Mouse (Mus musculus) liver, embryonic 14.5 days (tissue): ENCODE data around the gene Vmac. TPM values are rescaled to one million over a fixed set of nuclear protein-coding genes. Genes with fewer than 3 reads are reported as not detected.

Source experiments
- ATAC-seq: fragments of 200-750 bp; cut with Nextera tagmentation; 2 replicates; pipeline ENCODE4 v1.8.0; 2017; ENCODE audit warnings: moderate number of reproducible peaks, mild to moderate bottlenecking, moderate library complexity; ENCODE audit not compliant: insufficient read depth
- DNase-seq, 3 experiments: peaks; one replicate each; pipeline ENCODE4 v3.0.0-alpha.2; 2012 to 2013; ENCODE audit warnings: low read depth in 3 of 3, low spot score in 3 of 3
- H3K27ac ChIP-seq: fragments of 300-500 bp; sonication (generic); 2 replicates; pipeline ENCODE4 v1.5.1; 2014; ENCODE audit warnings: moderate library complexity, mild to moderate bottlenecking, control low read depth, inconsistent platforms
- H3K27me3 ChIP-seq: fragments of 300-500 bp; sonication (generic); 2 replicates; pipeline ENCODE4 v1.6.1; 2014; ENCODE audit warnings: mild to moderate bottlenecking, low read length, moderate library complexity; ENCODE audit not compliant: control insufficient read depth, insufficient read depth
- H3K36me3 ChIP-seq: fragments of 300-500 bp; sonication (generic); replicated peaks from 2 replicates; pipeline ENCODE4 v1.6.1; 2014; ENCODE audit warnings: low read depth; ENCODE audit not compliant: control insufficient read depth, insufficient read depth
- H3K4me1 ChIP-seq, 2 experiments: fragments of 200-500 bp in 1 of 2; fragments of 300-500 bp in 1 of 2; sonication (generic) in 1 of 2; replicated peaks; 2 replicates each; pipeline ENCODE4 v1.6.1; 2012 to 2014; ENCODE audit warnings: antibody characterized with exemption in 1 of 2, inconsistent platforms in 1 of 2, low read length in 1 of 2; ENCODE audit not compliant: control insufficient read depth in 2 of 2, insufficient read depth in 2 of 2
- H3K4me2 ChIP-seq: fragments of 300-500 bp; sonication (generic); 2 replicates; pipeline ENCODE4 v1.6.1; 2014; ENCODE audit warnings: low read depth, mild to moderate bottlenecking, control low read depth, moderate library complexity
- H3K4me3 ChIP-seq, 2 experiments: fragments of 200-500 bp in 1 of 2; fragments of 300-500 bp in 1 of 2; sonication (generic) in 1 of 2; 2 replicates each; pipeline ENCODE4 v1.5.1; 2012 to 2014; ENCODE audit warnings: low read depth in 2 of 2, low read length in 2 of 2, mild to moderate bottlenecking in 2 of 2, control low read depth in 1 of 2, inconsistent platforms in 1 of 2, moderate library complexity in 1 of 2; ENCODE audit not compliant: insufficient read depth in 1 of 2
- H3K9ac ChIP-seq: fragments of 300-500 bp; sonication (generic); replicated peaks from 2 replicates; pipeline ENCODE4 v1.6.1; 2014; ENCODE audit warnings: mild to moderate bottlenecking, control low read depth, moderate library complexity
- H3K9me3 ChIP-seq: fragments of 300-500 bp; sonication (generic); 2 replicates; pipeline ENCODE4 v1.6.1; 2016; ENCODE audit warnings: low read length, mixed read lengths; ENCODE audit not compliant: control insufficient read depth
- CTCF ChIP-seq: IDR thresholded peaks from 2 replicates; pipeline ENCODE4 v1.5.1; 2016; ENCODE audit warnings: antibody characterized with exemption, low read depth, control low read depth
- EP300 ChIP-seq: IDR thresholded peaks from 2 replicates; pipeline ENCODE4 v1.6.1; 2016; ENCODE audit warnings: antibody characterized with exemption, low read depth
- WGBS: fragments of 180-500 bp; shearing (Covaris S2); extraction: QIAGEN DNeasy Blood & Tissue Kit; methylation state at CpG from one replicate; pipeline ENCODE4 v1.1.7; 2014; ENCODE audit not compliant: insufficient replicate concordance; 5-methylcytosine and 5-hydroxymethylcytosine counted together
- polyA plus RNA-seq, 2 experiments: library from polyadenylated mRNA; depleted of rRNA in 1 of 2; stranded (reverse) in 1 of 2; unstranded in 1 of 2; fragments of >200 nt; fragmentation: Nextera tagmentation in 1 of 2; extraction: Ambion mirVana in 1 of 2; gene quantifications; 2 replicates each; pipeline versions ENCODE4 v1.2.1 to v1.2.3; 2012 to 2014

The Vmac gene
- polyA plus RNA-seq (2012; rRNA removed) (2.8 and 3.3 TPM in 2 replicates), polyA plus RNA-seq (2014; fragmentation: Nextera tagmentation; extraction: Ambion mirVana) (3.1 and 3.2 TPM in 2 replicates)

DNA sequence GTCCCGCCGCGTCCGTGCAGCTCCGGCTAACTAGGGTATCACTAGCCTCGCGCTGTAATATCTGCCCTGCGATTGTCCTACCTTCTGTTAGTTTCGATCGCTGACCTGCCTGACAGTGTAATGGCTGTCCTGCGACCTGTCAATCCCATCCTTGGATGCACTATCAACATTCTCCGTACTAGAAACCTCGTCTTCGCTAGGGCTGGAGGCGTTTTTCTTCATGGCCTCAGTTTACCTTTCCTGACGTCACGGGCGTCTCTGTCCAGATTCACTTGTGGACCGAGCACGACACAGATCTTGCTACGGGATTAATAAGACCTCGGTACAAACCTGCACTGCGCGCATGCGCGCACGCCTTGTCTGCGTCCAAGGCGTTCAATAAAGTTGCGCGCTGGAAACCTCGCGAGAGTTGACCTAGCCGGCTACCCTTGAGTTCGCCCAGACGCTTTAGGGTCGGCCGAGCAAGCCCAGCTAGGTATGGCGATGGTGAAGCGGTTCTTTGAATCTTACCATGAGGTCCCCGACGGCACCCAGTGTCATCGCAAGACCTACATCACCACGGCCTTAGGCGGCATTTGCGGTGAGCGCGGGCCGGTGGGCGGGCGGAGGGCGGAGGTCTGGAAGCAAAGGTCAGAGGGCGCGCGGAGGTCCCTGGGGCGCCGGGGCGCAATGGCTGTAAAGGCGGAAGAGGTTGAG is at the start of gene Vmac, which contains the start of gene Ndufa11:
Gene Vmac, minus strand, starts transcription at position 660 of the 696 bp plus-strand sequence.
Gene Ndufa11, plus strand, starts transcription at position 405 of the 696 bp plus-strand sequence.
- peak within 1 kb of the TSS; percentile 83 for H3K27ac ChIP-seq
- no peaks in the 10 kb centered on the region for H3K27me3 ChIP-seq
- peak within 1 kb of the TSS; percentile 86 for H3K4me2 ChIP-seq
- peaks cover 5 to 9% of the 10 kb centered on the region in 2 experiments; a peak in 3 of 4 replicates for H3K4me1 ChIP-seq
- peaks cover 5% of the 10 kb centered on the region for H3K36me3 ChIP-seq
- TF ChIP-seq EP300 = peak; percentile 78
- no peak for TF ChIP-seq CTCF
- peak within 1 kb of the TSS; percentile 80 for H3K9ac ChIP-seq
- WGBS = under 1% methylated on average over 59 of the region's 59 CpGs
- H3K9me3 ChIP-seq = no peaks in the 10 kb centered on the region
- DNase-seq (peak; percentile 95 to 96 (median 95)), ATAC-seq (peak; percentile 74)
- peak within 1 kb of the TSS; percentile 67 to 86 for H3K4me3 ChIP-seq

DNA sequence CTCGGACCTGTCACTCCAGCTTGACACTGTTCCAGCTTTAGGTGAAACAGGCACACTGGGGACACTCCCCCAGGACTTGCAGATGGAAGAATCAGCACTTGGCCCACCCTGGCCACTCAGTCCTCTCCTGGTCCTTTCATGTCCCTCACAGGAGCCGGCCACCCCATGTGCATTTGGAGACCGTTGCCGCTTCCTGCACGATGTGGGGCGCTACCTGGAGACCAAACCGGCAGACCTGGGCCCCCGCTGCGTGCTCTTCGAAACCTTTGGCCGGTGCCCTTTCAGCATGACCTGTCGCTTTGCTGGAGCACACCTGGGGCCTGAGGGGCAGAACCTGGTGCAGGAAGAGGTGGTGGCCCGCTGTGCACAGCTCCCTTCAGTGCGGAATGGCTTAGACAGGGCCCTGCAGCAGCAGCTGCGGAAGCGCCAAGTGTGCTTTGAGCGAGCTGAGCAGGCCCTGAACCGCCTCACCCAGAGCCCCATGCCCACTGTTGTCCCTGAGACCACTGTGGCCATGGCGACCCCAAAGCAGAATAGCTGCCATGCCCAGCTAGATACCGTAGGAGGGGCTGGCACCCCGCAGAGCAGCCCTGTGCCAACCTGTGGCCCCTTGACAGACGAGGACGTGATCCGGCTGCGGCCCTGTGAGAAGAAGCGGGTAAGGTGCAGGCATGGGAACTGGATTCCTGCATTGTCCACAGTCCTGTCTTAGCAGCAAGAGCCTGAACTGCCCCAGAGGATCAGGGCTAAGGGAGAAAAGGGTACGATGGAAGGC is 49.0 kb upstream of the Vmac start:
- no peaks in the 10 kb centered on the region for H3K27me3 ChIP-seq
- H3K9ac ChIP-seq = no peak overlapping the region
- H3K27ac ChIP-seq = no peak overlapping the region
- H3K36me3 ChIP-seq = peaks cover 17% of the 10 kb centered on the region
- H3K9me3 ChIP-seq = no peaks in the 10 kb centered on the region
- no peak overlapping the region for H3K4me2 ChIP-seq
- TF ChIP-seq CTCF (no peak), EP300 (no peak)
- ATAC-seq (no peak), DNase-seq (no peak)
- no peak overlapping the region for H3K4me3 ChIP-seq
- peaks cover 24 to 27% of the 10 kb centered on the region in 2 experiments for H3K4me1 ChIP-seq
- 89% methylated on average over 27 of the region's 27 CpGs for WGBS

DNA sequence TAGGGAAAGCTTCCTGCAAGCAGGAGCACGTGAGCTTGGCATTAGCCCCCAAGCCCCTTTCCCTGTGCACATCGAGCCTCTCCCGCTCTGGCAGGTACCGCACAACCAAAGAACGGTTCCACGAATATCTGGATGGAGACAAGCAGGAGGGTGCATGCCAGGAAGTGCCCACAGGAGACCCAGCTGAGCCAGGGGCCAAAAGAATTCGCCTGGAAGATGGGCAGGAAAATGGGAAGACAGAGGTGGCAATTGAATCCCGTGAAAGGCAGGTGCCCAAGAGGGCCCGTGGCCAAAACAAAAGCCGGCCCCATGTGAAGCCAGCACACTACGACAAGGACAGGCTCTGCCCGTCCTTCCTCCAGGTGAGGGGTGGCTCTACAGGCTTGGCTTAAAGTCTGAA is 47.6 kb upstream of the Vmac start:
- Histone ChIP-seq H3K4me2 (peak overlapping the region; percentile 87), H3K4me3 (peak overlapping the region; percentile 81 to 84), H3K4me1 (peaks cover 31 to 35% of the 10 kb centered on the region in 2 experiments), H3K9me3 (no peaks in the 10 kb centered on the region), H3K27me3 (no peaks in the 10 kb centered on the region), H3K27ac (peak overlapping the region; percentile 92), H3K9ac (peak overlapping the region; percentile 90), H3K36me3 (peaks cover 17% of the 10 kb centered on the region)
- ATAC-seq = no peak
- 38% methylated on average over 12 of the region's 12 CpGs for WGBS
- TF ChIP-seq EP300 (no peak), CTCF (no peak)
- no peak for DNase-seq

DNA sequence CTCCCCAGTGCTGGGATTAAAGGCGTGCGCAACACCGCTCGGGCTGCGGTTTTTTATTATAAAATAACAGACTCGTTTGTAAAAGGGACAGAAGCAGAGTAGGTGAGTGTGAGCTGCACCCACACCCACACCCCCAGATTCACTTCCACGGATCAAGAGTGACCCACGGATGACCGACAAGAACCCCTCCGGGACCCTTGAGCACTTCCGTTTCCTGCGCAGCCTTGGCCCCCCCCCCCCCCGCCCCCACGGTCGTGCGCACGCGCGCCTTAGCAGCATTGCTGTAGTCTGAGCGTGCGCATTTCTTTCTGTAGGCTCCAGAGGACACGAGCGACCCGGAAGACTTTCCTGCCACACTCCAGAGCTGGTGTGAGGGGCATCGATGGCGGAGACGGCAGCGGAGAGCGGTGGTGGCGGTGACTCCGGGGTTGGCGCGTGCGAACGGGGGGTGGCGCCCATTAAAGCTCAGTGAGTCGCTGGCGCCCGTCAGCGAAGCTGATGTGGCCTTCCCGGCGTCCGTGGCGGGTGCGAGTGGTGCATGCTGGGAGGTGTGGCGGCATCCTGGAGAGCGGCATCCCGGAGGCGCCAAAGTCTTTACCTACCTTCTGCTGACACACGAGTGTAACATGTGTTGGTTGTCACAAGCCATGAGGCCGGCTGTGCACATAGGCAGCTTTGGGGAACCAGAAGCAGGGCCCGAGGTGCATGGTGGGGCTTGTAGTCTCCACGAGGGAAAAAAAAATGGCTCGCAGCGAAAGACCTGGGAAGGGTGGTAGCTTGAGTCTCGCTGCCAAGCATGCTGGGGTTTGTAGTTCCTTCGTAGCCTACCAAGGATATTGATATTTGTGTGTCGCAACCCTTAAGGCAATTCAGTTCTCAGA is 46.9 kb upstream of the Vmac start, which contains the start of gene Dus3l:
Gene Dus3l, plus strand, starts transcription at position 284 of the 881 bp plus-strand sequence.
- ATAC-seq = peak; percentile 69
- H3K9ac ChIP-seq = peak within 1 kb of the TSS; percentile 90
- WGBS = under 1% methylated on average over 58 of the region's 58 CpGs

More for the DNA sequence above, 46.9 kb upstream of the Vmac start, which contains the start of gene Dus3l:
- Histone ChIP-seq H3K4me3 (peak within 1 kb of the TSS; percentile 81 to 84), H3K9me3 (no peaks in the 10 kb centered on the region), H3K27me3 (no peaks in the 10 kb centered on the region), H3K4me1 (peaks cover 31 to 35% of the 10 kb centered on the region in 2 experiments), H3K36me3 (peaks cover 12% of the 10 kb centered on the region), H3K4me2 (peak within 1 kb of the TSS; percentile 87), H3K27ac (peak within 1 kb of the TSS; percentile 92)
- no peak for TF ChIP-seq EP300
- TF ChIP-seq CTCF = no peak; the same call in 1 of the 2 replicates
- DNase-seq = peak; percentile 80 to 88 (median 83)
